Mouse (Mus musculus) bone marrow macrophage, adult 2 months (primary cell): ENCODE data around the gene Plcb2.

ENCODE experiments used
- CTCF ChIP-seq: IDR thresholded peaks from 2 replicates; pipeline ENCODE4 v1.5.1; 2012; ENCODE audit warnings: low read depth, mild to moderate bottlenecking, low read length, moderate library complexity
- POLR2A ChIP-seq: IDR thresholded peaks from 2 replicates; pipeline ENCODE4 v1.6.1; 2012; ENCODE audit warnings: mild to moderate bottlenecking, low read depth, low read length, borderline replicate concordance

DNA sequence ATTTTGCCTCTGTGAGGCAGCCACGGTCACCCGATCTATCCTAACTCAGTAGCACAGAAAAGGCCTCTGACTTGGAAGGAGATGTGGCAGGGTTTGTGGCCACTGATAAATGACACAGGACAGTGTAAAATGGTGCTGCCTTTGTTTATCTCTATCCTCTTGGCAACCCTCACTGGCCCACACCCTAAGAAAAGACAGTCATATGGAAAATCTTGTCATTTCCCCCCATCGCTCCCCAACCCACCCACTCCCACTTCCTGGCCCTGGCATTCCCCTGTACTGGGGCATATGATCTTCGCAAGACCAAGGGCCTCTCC lies 24.5 kb upstream of the Plcb2 start:
- TF ChIP-seq CTCF (no peak), POLR2A (no peak)
